Mouse (Mus musculus): ENCODE measurements around the gene Sct. TPM values are rescaled to one million over a fixed set of nuclear protein-coding genes. Genes with fewer than 3 reads are reported as not detected.

The Sct gene
- 2.4 and 2.7 TPM in 2 replicates for polyA plus RNA-seq (2016; fragmentation: Nextera tagmentation; extraction: Ambion mirVana)

DNA sequence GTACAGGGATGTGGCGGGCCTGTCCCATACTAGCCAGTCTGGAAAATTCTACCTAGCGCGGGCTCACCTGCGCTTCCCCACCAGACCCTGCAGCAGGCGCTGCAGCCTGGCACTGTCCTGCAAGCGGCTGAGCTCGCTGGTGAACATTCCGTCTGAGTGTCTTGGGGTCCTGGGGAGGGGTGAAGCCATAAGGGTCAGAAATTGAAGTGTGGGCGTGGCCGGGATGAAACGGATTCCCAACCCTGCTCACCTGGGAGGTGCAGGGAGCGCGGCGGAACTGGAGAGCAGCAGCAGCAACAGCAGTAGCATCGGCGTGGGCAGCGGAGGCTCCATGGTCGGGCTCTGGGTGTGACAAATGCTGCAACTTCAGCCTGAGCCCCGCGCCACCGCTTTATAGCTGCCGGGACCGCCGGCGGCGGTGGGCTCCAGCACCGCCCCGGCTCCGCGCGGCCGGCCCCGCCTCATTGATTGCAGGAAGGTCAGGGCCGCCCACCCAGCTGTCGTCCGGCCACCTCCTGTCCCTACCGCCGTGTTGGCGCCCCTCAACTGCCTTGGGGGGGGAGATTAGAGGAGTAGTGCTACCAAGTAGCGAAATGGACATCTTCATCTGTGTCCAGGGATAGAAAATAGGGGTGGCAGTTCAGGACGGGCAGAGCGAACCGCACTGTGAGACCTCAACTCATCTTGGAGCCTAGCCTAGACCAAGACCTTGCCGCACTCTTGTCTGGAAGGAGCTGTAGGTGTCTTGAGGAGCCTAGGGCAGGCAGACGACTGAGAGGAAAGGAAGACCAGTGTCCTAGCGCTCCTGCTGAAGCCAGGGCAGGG is at the start of gene Sct:
Gene Sct, minus strand, starts transcription at position 368 of the 825 bp plus-strand sequence.
- ATAC-seq (ENCODE audit: low FRiP score): peak; percentile 57
- Histone ChIP-seq H3K9ac (peak within 1 kb of the TSS; percentile 62), H3K4me3 (peak within 1 kb of the TSS; percentile 42), H3K36me3 (no peaks in the 10 kb centered on the region), H3K27ac (no peak within 1 kb of the TSS), H3K27me3 (peaks cover 27% of the 10 kb centered on the region), H3K9me3 (replicated peaks) (no peaks in the 10 kb centered on the region), H3K4me2 (replicated peaks) (peak within 1 kb of the TSS; percentile 94), H3K4me1 (peaks cover 11% of the 10 kb centered on the region)
- 2% methylated on average over 44 of the region's 46 CpGs for WGBS

DNA sequence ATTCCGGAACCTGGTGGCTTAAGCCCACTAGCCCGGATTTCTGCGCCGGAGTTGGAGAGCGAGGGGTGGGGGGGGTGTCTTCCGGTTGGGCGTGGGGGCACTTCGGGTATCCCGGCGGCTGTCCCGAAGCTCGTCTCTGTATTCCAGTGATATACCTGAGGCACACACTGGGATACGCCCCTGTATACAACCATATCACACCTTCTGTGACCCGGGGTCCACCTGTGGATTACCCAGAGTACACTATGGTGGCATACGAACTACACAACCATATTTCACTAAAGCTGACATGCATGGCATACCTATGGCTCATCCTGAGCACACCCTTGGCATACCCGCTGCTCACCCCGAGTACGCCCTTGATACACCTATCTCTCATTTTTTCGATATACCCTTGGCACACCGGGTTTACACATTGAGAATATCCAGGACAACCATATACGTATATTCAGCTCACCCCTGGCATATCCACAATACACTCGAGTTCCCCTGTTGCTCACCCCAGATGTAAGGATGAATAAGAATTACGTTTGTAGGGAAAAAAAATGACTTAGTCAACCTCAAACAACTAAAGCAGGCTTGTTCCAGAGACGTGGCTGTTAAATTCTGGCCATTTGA is 49.5 kb upstream of the Sct start:
- Histone ChIP-seq H3K9ac (peak overlapping the region; percentile 92), H3K4me1 (peaks cover 29% of the 10 kb centered on the region), H3K4me2 (replicated peaks) (peak overlapping the region; percentile 95), H3K27me3 (no peaks in the 10 kb centered on the region), H3K36me3 (peaks cover 27% of the 10 kb centered on the region), H3K4me3 (peak overlapping the region; percentile 70), H3K9me3 (replicated peaks) (no peaks in the 10 kb centered on the region), H3K27ac (peak overlapping the region; percentile 99)
- 19% methylated on average over 24 of the region's 24 CpGs for WGBS
- ATAC-seq (ENCODE audit: low FRiP score): peak; percentile 27

DNA sequence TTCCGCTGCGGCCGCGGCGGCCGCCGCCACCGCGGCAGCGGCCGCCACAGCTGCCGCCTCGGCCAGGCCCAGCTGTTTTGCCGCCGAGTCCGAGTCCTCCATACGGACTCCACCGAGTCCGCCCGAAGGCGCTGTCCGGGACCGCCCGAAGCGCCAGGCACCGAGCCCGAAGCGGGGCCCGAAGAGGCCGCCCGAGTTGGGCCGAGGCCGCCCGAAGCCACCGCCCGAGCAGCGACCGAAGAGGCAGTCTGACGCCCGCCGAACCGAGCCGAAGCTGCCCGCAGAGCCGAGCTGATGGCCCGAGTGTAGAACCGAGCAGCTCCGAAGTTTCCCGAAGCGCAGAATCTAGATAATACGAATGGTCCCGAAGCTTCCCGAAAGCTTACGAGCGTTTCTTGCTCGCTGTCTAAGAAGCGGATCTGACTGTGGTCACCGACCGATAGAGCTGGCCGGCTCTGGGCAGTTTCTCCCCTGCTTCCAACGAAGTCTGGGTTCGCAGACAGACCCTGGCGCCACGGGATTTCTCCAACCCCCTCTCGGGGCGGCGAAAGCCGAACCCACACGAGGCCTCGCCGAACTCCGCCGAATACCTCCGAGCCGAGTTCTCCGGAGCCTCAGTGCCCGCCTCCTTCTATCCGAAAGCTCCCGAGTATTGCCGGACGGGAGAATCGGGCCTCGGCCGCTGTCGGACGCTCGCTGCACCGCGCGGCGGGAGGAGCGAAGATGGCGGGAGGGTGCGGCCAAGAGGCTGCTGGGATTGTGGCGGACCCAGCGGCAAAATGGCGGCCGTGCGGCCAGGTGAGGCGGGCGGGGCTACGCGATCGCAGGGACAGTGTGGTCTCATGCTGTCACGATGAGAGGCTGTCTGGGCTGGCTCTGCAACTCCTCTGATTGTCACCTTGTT is 48.8 kb upstream of the Sct start, which contains the start of the genes Deaf1 and Tmem80:
Gene Deaf1, minus strand, starts transcription at position 222 of the 904 bp plus-strand sequence.
Gene Tmem80, plus strand, starts transcription at position 271 of the 904 bp plus-strand sequence.
- H3K27me3 ChIP-seq: no peaks in the 10 kb centered on the region
- peak within 1 kb of the TSS; percentile 70 for H3K4me3 ChIP-seq
- peak within 1 kb of the TSS; percentile 95 for H3K4me2 ChIP-seq (replicated peaks)
- H3K27ac ChIP-seq: peak within 1 kb of the TSS; percentile 99
- ATAC-seq (ENCODE audit: low FRiP score): peak; percentile 96
- peaks cover 27% of the 10 kb centered on the region for H3K36me3 ChIP-seq
- peak within 1 kb of the TSS; percentile 92 for H3K9ac ChIP-seq
- WGBS: under 1% methylated on average over 105 of the region's 105 CpGs
- peaks cover 29% of the 10 kb centered on the region for H3K4me1 ChIP-seq
- H3K9me3 ChIP-seq (replicated peaks): no peaks in the 10 kb centered on the region

DNA sequence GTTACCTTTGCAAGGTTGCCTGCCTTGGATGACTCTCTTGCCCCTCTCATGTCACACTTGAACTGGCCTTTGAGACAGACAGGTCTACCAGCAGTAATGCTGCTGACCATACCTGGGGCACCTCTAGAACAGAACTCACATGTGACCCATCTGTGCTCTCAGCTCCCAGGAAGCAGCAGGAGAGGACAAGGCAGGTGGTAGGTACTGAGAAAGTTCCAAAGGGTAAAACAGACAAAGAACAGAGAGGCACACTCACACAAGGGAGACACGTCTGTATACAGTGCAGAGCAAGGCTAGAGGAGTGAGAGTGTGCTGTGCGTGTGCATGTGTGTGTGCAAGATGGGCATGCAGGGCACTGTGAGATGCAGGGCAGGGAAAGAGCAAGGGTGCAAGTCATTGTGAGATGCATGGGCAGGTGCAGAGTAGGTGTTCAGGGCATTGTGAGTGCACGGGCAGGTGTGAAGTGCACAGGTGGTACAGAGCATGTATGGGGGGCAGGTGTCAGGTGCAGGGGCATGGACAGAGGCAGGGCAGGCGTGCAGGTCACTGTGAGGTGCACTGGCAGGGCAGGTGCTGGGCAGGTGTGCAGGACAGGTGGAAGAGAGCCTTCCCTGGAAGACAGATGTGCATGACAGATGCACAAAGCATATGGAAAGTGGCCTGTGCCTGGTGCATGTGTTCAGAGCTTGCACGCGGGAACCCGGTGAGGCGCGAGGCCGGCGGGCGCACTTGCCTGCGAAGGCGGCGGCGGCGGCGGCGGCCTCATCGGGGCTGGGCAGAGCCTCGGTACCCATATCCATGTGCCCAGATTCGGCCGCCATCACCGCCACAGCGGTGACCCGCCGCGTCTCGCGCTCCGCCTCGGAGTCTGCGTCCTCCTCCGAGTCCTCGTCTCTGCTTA is 47.9 kb upstream of the Sct start:
- H3K4me2 ChIP-seq (replicated peaks): peak overlapping the region; percentile 95
- peaks cover 27% of the 10 kb centered on the region for H3K36me3 ChIP-seq
- H3K4me3 ChIP-seq: peak overlapping the region; percentile 70
- H3K27ac ChIP-seq: peak overlapping the region; percentile 99
- no peaks in the 10 kb centered on the region for H3K9me3 ChIP-seq (replicated peaks)
- peaks cover 29% of the 10 kb centered on the region for H3K4me1 ChIP-seq
- ATAC-seq (ENCODE audit: low FRiP score): peak; percentile 24
- WGBS: 6% methylated on average over 32 of the region's 35 CpGs
- H3K9ac ChIP-seq: peak overlapping the region; percentile 92
- H3K27me3 ChIP-seq: no peaks in the 10 kb centered on the region

DNA sequence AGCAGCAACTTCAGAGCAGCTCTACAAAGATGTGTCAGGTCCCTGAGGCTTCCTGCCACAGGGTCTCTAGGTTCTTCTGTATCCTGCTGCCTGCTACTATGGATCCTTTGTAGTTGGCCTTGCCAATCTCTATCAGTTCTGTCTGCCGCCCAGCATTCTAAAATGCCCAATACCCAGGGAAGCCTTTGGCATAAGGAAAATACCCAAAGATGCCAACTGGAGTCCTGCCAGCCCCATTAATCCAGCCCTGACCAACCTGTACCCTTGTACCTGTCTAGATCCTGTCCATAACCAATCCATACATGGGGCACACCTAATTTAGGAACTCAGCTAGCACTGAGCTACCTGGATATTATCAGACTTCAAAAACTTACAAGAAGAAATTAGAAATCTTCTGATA is 45.8 kb upstream of the Sct start:
- 0 out of 2 replicates have a peak overlapping the region, but pooled peaks have one; percentile 14 for H3K4me2 ChIP-seq (replicated peaks)
- H3K27me3 ChIP-seq: no peaks in the 10 kb centered on the region
- peaks cover 29% of the 10 kb centered on the region for H3K4me1 ChIP-seq
- no peak overlapping the region for H3K9ac ChIP-seq
- H3K27ac ChIP-seq: no peak overlapping the region
- no peak overlapping the region for H3K4me3 ChIP-seq
- 97% methylated on average over 1 of the region's 1 CpGs for WGBS
- ATAC-seq (ENCODE audit: low FRiP score): no peak
- no peaks in the 10 kb centered on the region for H3K9me3 ChIP-seq (replicated peaks)
- peaks cover 47% of the 10 kb centered on the region for H3K36me3 ChIP-seq

DNA sequence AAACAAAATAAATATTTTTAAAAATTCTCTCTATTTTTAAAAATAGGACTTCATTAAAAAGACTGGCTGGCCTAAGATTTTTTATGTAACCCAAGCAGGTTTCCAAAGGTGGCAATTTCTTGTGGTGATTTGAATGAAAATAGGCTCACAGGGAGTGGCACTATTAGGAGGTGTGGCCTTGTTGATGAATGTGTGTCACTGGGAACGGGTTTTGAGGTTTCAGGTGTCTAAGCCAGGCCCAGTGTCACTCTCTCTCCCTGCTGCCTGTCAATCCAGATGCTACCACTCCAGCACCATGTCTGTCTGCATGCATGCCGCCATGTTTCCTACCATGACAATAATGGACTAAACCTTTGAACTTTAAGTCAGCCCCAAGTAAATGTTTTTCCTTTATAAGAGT is 40.5 kb upstream of the Sct start:
- H3K4me3 ChIP-seq: no peak overlapping the region
- no peaks in the 10 kb centered on the region for H3K27me3 ChIP-seq
- H3K36me3 ChIP-seq: peaks cover 97% of the 10 kb centered on the region
- H3K9me3 ChIP-seq (replicated peaks): no peaks in the 10 kb centered on the region
- ATAC-seq (ENCODE audit: low FRiP score): no peak
- no peak overlapping the region for H3K27ac ChIP-seq
- no peak overlapping the region for H3K4me2 ChIP-seq (replicated peaks)
- no peak overlapping the region for H3K9ac ChIP-seq
- no peaks in the 10 kb centered on the region for H3K4me1 ChIP-seq
- WGBS: 85% methylated on average over 2 of the region's 2 CpGs

DNA sequence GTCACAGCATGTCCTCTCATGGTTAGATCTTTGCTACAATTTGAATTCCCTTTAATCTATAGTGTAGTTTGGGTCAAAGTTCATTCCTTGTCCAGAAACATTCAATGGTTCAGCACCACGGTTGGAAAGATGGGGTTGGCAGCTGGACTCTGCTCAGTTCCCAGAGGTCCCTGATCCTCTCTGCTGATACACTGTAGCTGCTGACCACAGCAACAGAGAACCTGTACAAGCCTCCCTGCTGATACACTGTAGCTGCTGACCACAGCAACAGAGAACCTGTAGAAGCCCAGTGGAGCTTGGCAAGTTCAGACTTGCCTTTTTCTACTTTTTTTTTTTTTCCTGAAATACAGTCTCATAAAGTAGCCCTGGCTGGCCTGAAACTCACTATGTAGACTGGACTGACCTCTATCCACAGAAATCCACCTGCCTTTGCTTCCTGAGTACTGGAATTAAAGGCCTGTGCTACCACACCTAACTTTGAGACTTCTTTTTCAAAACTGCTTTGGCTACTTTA is 38.7 kb upstream of the Sct start:
- no peaks in the 10 kb centered on the region for H3K4me1 ChIP-seq
- no peaks in the 10 kb centered on the region for H3K9me3 ChIP-seq (replicated peaks)
- WGBS: 93% methylated on average over 1 of the region's 1 CpGs
- no peak overlapping the region for H3K9ac ChIP-seq
- H3K27ac ChIP-seq: no peak overlapping the region
- ATAC-seq (ENCODE audit: low FRiP score): no peak
- peaks cover 96% of the 10 kb centered on the region for H3K36me3 ChIP-seq
- H3K27me3 ChIP-seq: no peaks in the 10 kb centered on the region
- H3K4me3 ChIP-seq: no peak overlapping the region
- no peak overlapping the region for H3K4me2 ChIP-seq (replicated peaks)

DNA sequence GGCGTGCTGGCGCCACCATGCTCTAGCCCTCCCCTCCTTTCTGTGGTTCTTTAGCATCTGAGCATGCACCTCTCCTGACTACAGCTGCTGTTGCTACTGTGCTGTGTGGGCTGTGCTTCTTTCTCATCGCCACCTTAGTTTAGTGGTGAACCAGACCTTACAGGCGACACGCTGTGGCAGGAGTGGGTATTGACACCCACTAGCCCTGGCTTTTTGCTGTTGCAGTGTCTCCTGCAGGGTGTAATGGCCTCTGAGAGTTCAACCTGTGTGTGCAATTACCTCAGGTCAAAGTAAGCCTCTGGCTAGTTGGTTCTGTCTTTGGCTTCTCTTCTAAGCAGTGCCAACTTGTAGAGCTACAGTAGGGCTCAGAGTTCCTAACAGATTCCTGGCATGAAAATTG is 37.0 kb upstream of the Sct start:
- WGBS: 78% methylated on average over 5 of the region's 5 CpGs
- Histone ChIP-seq H3K4me2 (replicated peaks) (no peak overlapping the region), H3K27ac (no peak overlapping the region), H3K27me3 (no peaks in the 10 kb centered on the region), H3K4me3 (no peak overlapping the region), H3K9ac (no peak overlapping the region), H3K9me3 (replicated peaks) (no peaks in the 10 kb centered on the region), H3K36me3 (peaks cover 96% of the 10 kb centered on the region), H3K4me1 (no peaks in the 10 kb centered on the region)
- no peak for ATAC-seq (ENCODE audit: low FRiP score)

DNA sequence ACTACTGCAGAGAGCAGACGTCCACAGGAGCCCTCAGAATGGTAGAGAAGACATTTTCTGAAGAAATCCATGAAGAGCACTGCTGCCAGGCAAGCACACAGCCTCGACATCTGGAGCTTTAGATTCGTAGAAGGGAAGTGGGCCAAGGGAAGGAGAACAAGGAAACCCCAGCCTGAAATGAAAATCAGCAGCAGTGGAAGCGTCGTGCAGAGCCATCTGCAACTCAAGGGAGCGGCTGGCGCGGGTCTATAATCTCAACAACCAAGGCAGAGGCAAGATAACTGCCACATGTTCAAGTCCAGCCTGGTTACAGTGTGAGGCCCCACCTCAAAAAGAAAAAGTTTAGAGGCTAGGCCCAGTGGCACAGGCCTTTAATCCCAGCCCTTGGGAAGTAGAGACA is 36.1 kb upstream of the Sct start:
- WGBS: 92% methylated on average over 8 of the region's 8 CpGs
- H3K36me3 ChIP-seq: peaks cover 96% of the 10 kb centered on the region

DNA sequence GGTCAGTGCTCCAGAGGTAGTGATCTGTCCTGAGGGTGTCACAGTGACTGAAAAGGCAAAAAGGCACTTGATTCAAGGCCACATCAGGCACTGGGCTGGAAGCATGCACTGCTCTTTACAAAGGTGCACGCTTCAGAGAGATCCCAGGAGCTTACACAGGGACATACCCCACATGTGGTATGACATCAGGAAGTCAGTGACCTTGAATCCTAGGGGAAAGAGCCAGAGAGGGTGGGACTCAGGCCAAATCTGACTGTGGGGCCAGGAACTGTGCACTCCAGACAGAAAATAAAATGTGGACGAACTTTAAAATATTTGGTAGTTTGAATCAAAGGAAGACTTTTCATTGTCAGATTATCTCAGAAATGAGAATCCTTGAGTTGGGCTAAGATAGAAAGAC is 35.5 kb upstream of the Sct start:
- H3K27me3 ChIP-seq: no peaks in the 10 kb centered on the region
- H3K4me3 ChIP-seq: no peak overlapping the region
- H3K9ac ChIP-seq: no peak overlapping the region
- no peaks in the 10 kb centered on the region for H3K9me3 ChIP-seq (replicated peaks)
- H3K36me3 ChIP-seq: peaks cover 98% of the 10 kb centered on the region
- no peak overlapping the region for H3K27ac ChIP-seq
- no peaks in the 10 kb centered on the region for H3K4me1 ChIP-seq
- 91% methylated on average over 2 of the region's 2 CpGs for WGBS
- no peak overlapping the region for H3K4me2 ChIP-seq (replicated peaks)
- no peak for ATAC-seq (ENCODE audit: low FRiP score)

More for the DNA sequence above, 36.1 kb upstream of the Sct start:
- Histone ChIP-seq H3K9me3 (replicated peaks) (no peaks in the 10 kb centered on the region), H3K4me2 (replicated peaks) (no peak overlapping the region), H3K9ac (no peak overlapping the region), H3K27me3 (no peaks in the 10 kb centered on the region), H3K27ac (no peak overlapping the region), H3K4me3 (no peak overlapping the region), H3K4me1 (no peaks in the 10 kb centered on the region)
- no peak for ATAC-seq (ENCODE audit: low FRiP score)

DNA sequence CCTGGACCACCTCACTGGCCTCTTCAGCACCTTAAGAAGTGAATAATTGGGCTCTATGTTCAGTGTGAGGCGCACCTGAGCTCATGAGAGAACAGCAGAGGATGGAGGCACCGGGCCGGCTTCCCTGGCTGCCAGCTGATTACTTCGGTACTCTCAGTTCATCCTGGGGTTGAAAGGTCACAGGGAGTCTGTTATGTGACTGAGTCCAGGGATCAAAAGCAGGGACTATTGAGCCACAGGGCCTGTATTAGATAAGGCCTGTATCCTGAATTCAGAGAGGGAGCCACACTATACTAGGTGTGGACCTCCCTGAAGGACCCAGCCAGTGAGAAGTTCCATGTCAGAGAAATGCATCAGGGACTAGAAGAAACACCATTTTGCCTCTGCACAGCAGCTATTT is 25.6 kb upstream of the Sct start:
- H3K27ac ChIP-seq: no peak overlapping the region
- 88% methylated on average over 4 of the region's 4 CpGs for WGBS
- no peak overlapping the region for H3K9ac ChIP-seq
- no peaks in the 10 kb centered on the region for H3K9me3 ChIP-seq (replicated peaks)
- no peak for ATAC-seq (ENCODE audit: low FRiP score)
- peaks cover 90% of the 10 kb centered on the region for H3K36me3 ChIP-seq
- H3K4me3 ChIP-seq: no peak overlapping the region
- no peaks in the 10 kb centered on the region for H3K4me1 ChIP-seq
- H3K4me2 ChIP-seq (replicated peaks): no peak overlapping the region
- H3K27me3 ChIP-seq: no peaks in the 10 kb centered on the region

Measured in hindbrain, embryonic 12.5 days (tissue).